Mouse (Mus musculus): ENCODE data around the gene Dusp10.

GRCm38 (mm10) chr1:183997207-183997606 lies 15.9 kb upstream of the Dusp10 start:
- TF ChIP-seq MYOD1 (IDR thresholded peaks at IDR 0.05; ENCODE audit: control insufficient read depth in 1 of 3, insufficient read length in 2 of 3, low read depth in 2 of 3), result no peak
- no peak for TF ChIP-seq POLR2A (IDR thresholded peaks at IDR 0.05; ENCODE audit: insufficient read length, low read depth)
- TF ChIP-seq MYOG (IDR thresholded peaks at IDR 0.05; ENCODE audit: control insufficient read depth in 1 of 3, insufficient read depth in 1 of 3, insufficient read length in 2 of 3, low read depth in 2 of 3), result no peak
- no peak for TF ChIP-seq E2F4 (IDR thresholded peaks at IDR 0.05; ENCODE audit: insufficient read depth)
- TF ChIP-seq MAX (IDR thresholded peaks at IDR 0.05; ENCODE audit: low read depth), result no peak
- no peak for TF ChIP-seq CEBPB (IDR thresholded peaks at IDR 0.05; ENCODE audit: insufficient read depth, poor library complexity, severe bottlenecking)
- no peak for TF ChIP-seq POLR2AphosphoS2 (IDR thresholded peaks at IDR 0.05; ENCODE audit: insufficient read length, low read depth)
- TF ChIP-seq SRF (IDR thresholded peaks at IDR 0.05; ENCODE audit: control insufficient read depth, insufficient read length, low read depth), result no peak

Data from myocyte (in vitro differentiated cells).